Comparison of ENCODE assay signal across 8 mouse cellular contexts in the genomic region with DNA sequence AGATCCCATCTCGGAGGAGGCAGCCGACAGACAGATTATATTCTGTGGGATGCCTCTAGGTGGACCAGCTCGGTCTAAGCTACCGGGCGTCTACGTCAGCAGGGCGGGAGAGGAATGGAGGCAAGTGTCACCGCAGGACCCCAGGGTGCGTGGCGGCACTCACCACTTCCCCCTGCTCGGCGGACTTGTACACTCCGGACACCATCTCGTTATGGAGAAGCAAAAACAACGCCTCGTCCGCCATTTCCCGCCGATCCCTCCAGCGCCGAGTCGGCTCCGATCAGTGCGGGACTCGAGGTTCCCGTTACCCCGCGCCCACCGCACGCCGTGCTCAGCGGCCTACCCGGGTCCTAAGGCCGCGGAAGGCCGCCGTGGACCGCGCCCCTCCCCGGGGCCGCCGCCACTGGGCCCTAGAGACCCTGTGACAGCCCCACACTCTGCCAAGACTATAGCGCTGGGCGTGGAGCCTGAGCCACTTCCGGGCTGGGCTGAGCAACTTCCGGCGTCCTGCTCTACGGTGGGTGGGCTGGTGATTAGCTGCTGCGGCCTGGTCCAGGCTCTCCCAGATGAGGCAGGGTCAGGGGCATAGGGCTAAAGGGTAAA. TPM values are rescaled to one million over a fixed set of nuclear protein-coding genes. Genes with fewer than 3 reads are reported as not detected.
DNase-seq lines count a peak whose midpoint lies in the region.

A gene (minus strand): TSS at position 480 of the 603 bp plus-strand sequence.

- peak within 1 kb of the TSS; percentile 100 for H3K4me3 ChIP-seq in megakaryocyte, embryonic 14.5 days (replicated peaks)

- H3K27me3 ChIP-seq in megakaryocyte, embryonic 14.5 days (replicated peaks) = no peaks in the 10 kb centered on the region

- H3K9me3 ChIP-seq in megakaryocyte, embryonic 14.5 days = no peaks in the 10 kb centered on the region

- DNase-seq in adrenal gland, adult 18-20 months (ENCODE audit: low spot score in 2 of 2) = peak; percentile 68 to 70
- peak; percentile 90 for DNase-seq in embryo, embryonic 10 days (ENCODE audit: low spot score)
- DNase-seq in gastrocnemius, postnatal 10 days = peak; percentile 79
- peak; percentile 86 for DNase-seq in induced T-regulatory cell, adult 2 months (ENCODE audit: low read depth)
- DNase-seq in left cerebral cortex, adult 8-10 months (ENCODE audit: low spot score in 2 of 2) = peak; percentile 64 to 74
- peak; percentile 73 to 81 for DNase-seq in right cerebral cortex, adult 2 months (ENCODE audit: low spot score in 2 of 2)
- peak; percentile 68 for DNase-seq in urinary bladder, postnatal 25 days (ENCODE audit: low spot score)

- peaks cover 40% of the 10 kb centered on the region for H3K4me1 ChIP-seq in megakaryocyte, embryonic 14.5 days

- peaks cover 31% of the 10 kb centered on the region for H3K36me3 ChIP-seq in megakaryocyte, embryonic 14.5 days (replicated peaks; ENCODE audit: low read length)

RNA-seq across cellular contexts. Expression of the gene that starts here (rescaled TPM):
- total RNA-seq in adrenal gland, adult 18-20 months (2021) = 10 to 100 TPM; 87.2 to 90.5 TPM
- total RNA-seq in gastrocnemius, postnatal 10 days (2021) = 10 to 100 TPM; 36.9 to 37.8 TPM
- total RNA-seq in left cerebral cortex, adult 8-10 months (2022) = 100 to 1,000 TPM; 118 to 140 (median 127) TPM
- 15.5 and 76.7 TPM in 2 replicates for polyA plus RNA-seq in megakaryocyte, embryonic 14.5 days (2012; ENCODE audit: insufficient read depth, low replicate concordance)

Comparison
In these comparisons a context has a peak if more than half of its experiments do, and no peak if none do; other contexts are left out.
1. Peak in every context shown above with its lines: DNase-seq and H3K4me3 ChIP-seq.